Mouse (Mus musculus) cerebellum, adult 8-10 months (tissue): ENCODE data around the gene Pitpnb.

Experiments
- DNase-seq: peaks from one replicate; pipeline ENCODE4 v3.0.0; 2022

Gene Pitpnb

GRCm38 (mm10) chr5:111330417-111331098 lies at the start of gene Pitpnb:
Gene Pitpnb (plus strand): TSS chr5:111330763.
- peak; percentile 99 for DNase-seq

- no peak for DNase-seq
Observed at GRCm38 (mm10) chr5:111284420-111285175, 46.0 kb upstream of the Pitpnb start.

GRCm38 (mm10) chr5:111287571-111287970 lies 43.0 kb upstream of the Pitpnb start:
- DNase-seq: no peak

- DNase-seq: no peak
Observed at GRCm38 (mm10) chr5:111288486-111288885, 42.1 kb upstream of the Pitpnb start.

GRCm38 (mm10) chr5:111290071-111290470 lies 40.5 kb upstream of the Pitpnb start:
- no peak for DNase-seq

- no peak for DNase-seq
Observed at GRCm38 (mm10) chr5:111291639-111292038, 38.9 kb upstream of the Pitpnb start.

GRCm38 (mm10) chr5:111297801-111298200 lies 32.8 kb upstream of the Pitpnb start:
- no peak for DNase-seq

GRCm38 (mm10) chr5:111298706-111299105 lies 31.9 kb upstream of the Pitpnb start:
- DNase-seq: no peak

- DNase-seq: no peak
Observed at GRCm38 (mm10) chr5:111300776-111301175, 29.8 kb upstream of the Pitpnb start.

- DNase-seq: no peak
Observed at GRCm38 (mm10) chr5:111301736-111302135, 28.8 kb upstream of the Pitpnb start.

- no peak for DNase-seq
Observed at GRCm38 (mm10) chr5:111304730-111305129, 25.8 kb upstream of the Pitpnb start.

- no peak for DNase-seq
Observed at GRCm38 (mm10) chr5:111310185-111310584, 20.4 kb upstream of the Pitpnb start.

GRCm38 (mm10) chr5:111313833-111314232 lies 16.7 kb upstream of the Pitpnb start:
- DNase-seq: no peak

GRCm38 (mm10) chr5:111315061-111315460 lies 15.5 kb upstream of the Pitpnb start:
- DNase-seq: no peak

GRCm38 (mm10) chr5:111317526-111317925 lies 13.0 kb upstream of the Pitpnb start:
- no peak for DNase-seq

- DNase-seq: no peak
Observed at GRCm38 (mm10) chr5:111318946-111319345, 11.6 kb upstream of the Pitpnb start.

GRCm38 (mm10) chr5:111325813-111326212 lies 4.8 kb upstream of the Pitpnb start:
- DNase-seq: no peak

- DNase-seq: no peak
Observed at GRCm38 (mm10) chr5:111327420-111327819, 3.1 kb upstream of the Pitpnb start.

GRCm38 (mm10) chr5:111329782-111330416 lies 664 bp upstream of the Pitpnb start:
- DNase-seq: no peak

- no peak for DNase-seq
Observed at GRCm38 (mm10) chr5:111331099-111331435, 504 bp downstream of the Pitpnb start.

- no peak for DNase-seq
Observed at GRCm38 (mm10) chr5:111335939-111336691, 5.6 kb downstream of the Pitpnb start.

GRCm38 (mm10) chr5:111341609-111342008 lies 11.0 kb downstream of the Pitpnb start:
- no peak for DNase-seq

- no peak for DNase-seq
Observed at GRCm38 (mm10) chr5:111344721-111345400, 14.3 kb downstream of the Pitpnb start.
